Mouse (Mus musculus) heart, adult 9 months (tissue): ENCODE measurements around the gene Nudt3.

Experiments
- DNase-seq, 2 experiments: peaks; one replicate each; pipeline ENCODE4 v3.0.0; 2022; ENCODE audit warnings: low spot score in 2 of 2

Nudt3 gene

DNA sequence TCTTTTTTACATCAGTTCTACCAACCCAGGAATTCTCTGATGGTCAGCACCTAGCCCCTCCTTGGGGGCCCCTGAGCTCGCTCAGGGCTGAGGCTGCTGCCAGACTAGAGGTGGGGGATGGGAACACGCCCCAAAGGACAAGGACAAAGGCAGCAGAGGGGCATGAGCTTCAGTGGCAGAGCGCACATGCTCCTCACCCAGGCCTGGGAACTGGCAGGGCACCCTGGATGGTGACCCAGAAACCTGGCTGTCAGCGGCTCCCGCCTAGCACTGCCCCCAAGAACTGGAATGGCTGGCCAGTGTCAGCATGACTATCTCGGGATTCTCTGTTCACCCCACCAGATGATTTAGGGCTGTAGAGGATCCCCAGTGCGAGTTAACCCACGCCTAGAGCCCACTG is 74.1 kb downstream of the Nudt3 start:
- no peak for DNase-seq

DNA sequence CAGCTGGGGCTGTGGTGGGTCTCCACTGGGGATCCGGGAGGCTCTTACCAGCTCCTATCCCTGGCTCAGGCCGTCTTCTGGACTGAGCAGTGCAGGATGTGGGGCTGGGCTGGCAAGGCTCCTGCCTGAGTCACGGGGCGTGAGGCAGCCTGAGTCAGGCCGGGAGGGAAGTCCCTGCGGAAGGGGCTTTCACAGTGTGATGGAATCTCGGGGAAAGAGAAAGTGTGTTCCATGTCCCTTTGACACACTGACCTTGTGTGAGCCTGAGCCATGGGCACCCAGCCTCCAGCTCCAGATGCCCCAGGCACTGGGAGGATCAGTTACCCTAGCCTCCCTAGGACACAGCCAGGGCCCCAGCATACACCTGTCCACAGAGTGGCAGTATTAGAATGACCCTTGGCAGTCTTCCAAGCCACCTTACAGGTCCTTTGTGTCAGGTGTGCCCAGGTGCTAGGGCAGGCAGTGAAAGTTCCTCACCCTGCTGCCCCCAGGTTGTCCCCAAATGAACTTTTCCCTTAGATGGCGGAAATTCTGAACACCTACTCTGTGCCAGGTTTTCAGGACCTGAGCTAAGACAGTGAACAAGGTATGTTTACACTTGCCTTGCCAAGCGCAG is 75.9 kb downstream of the Nudt3 start:
- peak; percentile 44 to 59 for DNase-seq

DNA sequence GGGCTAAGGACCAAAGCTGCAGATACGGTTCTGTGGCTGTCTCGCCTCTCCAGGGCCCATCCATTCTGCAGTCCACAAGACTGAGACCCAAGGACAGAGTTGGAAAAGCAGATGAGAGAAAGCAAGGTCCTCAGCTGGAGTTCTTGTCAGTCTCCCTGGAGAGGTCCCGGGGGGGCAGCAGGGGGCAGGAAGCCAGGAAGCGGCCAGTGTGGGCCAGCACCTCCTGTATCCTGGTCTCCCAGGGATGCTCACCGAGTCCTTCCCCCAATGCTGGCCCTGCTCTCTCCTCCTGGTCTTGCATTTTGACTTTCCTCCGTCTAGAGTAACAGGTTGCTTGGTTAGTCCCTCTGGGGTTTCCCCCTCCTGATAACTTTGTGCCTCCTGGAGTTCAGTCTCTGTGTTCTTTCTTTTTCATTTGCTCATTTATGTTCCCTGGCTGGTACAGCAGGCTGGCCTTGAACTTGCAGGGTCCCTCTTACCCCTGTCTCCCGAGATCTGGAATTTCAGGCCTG is 76.7 kb downstream of the Nudt3 start:
- DNase-seq: no peak

DNA sequence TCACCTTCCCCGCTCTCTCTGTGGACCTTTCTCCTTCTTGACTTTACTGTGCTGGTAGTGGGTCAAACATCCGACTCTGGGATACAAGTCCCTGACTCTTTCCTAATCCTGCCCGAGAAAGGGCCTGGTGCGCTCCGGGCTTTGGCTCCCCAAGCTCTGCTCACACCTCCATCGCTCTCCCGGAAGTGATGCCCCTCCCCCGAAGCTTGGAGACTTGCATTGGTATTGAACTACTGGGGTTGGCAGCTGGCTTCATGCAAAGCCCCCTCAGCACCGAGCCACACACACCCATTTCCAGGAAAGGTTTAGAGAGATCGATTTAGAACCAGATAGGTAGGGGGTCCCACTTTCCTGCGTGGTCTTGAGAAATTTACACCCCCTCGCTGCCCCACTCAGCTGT is 77.3 kb downstream of the Nudt3 start:
- DNase-seq: no peak

DNA sequence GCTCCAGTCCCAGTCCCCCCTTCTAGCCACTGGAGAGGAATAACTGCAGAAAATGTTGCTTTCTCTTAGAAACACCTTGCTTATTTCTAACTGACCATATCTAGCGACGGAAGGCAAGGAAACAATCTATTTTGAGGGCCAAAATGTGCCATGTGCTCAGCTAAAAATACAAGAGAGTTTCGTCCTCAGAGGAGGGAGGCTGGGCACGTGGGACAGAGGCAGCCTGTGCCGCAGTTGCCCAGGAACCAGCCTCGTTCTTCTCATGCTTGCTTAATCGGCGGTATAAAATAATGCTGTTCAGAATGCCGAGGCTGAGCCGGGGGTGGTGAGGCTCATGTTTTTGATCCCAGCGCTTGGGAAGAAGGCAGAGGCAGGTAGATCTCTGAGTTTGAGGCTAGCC is 78.7 kb downstream of the Nudt3 start:
- no peak for DNase-seq

DNA sequence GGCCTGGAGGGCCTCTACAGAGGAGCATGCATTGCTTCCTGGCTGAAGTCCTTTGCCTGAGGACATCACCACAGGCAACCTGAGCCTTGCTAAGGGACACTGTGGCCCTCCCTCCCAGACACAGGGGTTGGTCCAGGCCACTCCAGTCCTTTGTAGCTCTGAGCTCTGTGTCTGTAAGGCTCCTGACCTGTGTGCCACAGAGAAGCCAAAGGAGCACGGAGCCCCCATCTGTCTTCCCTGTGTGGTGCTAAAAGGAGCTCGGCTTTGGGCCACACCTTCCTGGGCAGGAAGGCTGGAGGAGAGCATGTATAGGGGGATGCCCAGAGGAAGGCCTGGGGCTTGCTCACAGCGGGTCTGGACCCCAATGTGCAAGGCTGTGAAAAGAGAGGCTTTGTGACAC is 81.3 kb downstream of the Nudt3 start:
- no peak for DNase-seq

DNA sequence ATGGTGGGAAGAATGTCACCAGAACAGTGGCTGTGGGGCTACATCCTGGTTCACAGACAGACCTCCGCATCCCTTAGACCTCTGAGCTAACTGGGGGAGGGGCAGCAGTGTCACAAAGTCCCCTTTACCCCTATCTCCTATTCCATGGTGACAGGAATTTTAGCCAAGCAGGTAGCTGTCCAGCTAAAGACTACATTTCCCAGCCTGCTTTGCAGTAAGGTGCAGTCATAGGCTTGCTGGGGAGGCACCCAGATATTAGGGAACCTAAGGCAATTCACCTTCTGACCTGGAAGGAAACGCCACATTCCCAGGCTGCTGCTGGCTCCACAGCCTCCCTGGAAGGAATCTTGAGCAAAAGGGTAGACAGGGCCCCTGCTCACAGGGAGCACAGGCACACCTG is 82.0 kb downstream of the Nudt3 start:
- DNase-seq: no peak

DNA sequence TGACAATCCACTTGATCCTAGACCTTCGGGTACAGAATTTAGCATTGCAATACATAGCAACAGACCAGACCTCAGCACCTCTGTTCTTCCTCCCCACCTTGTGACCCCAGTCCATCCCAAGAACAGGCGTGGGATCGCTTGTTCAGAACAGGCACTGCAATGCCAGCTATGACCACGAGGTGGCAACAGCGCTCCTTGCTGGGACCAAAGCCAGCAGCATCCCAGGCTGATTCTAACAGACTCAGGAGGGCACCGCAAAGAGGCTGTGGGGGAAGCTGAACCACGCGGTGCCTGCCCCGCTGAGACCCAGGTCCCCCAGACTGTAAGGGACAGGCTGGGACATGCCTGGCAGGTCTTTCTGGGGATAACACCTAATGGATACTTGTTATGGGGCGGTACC is 88.6 kb downstream of the Nudt3 start:
- peak; percentile 64 to 79 for DNase-seq

DNA sequence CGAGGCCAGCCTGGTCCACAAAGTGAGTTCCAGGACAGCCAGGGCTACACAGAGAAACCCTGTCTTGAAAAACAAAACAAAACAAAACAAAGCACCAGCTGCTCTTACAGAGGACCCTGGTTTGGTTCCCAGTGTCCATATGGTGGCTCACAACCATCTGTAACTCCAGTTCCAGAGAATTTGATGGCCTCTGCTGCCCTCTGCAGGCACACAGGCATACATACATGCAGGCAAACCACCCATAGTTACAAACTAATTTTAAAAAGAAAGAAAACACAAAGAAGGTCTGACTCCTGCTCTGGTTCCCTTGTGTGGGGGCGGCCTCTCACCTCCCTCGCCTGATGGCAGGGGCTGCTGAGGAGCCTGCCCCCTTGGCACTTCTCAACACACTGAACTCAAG is 89.9 kb downstream of the Nudt3 start:
- no peak for DNase-seq

DNA sequence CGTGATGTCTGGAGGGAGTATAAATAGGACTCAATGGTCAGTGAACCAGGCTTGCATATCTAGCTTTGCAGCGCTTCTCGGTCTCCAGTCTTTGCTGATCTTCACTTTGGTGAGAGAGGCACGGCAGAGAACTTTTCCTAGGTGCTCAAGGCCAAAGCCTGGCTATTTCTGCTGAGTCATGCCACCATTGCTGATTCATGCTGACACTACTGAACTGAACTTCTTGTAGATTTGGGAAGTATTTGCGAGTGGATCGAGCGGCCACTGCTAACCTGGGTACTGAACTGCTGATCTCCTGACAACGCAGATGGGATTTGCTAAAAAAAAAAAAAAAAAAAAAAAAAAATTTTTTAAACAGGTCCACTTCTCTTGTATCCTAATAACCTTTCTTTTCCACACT is 91.2 kb downstream of the Nudt3 start:
- no peak for DNase-seq
